Mouse (Mus musculus) hindbrain, embryonic 11.5 days (tissue): ENCODE data around the gene Plpp1. TPM values are rescaled to one million over a fixed set of nuclear protein-coding genes. Genes with fewer than 3 reads are reported as not detected.

Source experiments
- ATAC-seq: fragments of 200-750 bp; cut with Nextera tagmentation; 2 replicates; pipeline ENCODE4 v1.8.0; 2017; ENCODE audit warnings: mild to moderate bottlenecking, moderate TSS enrichment, moderate library complexity; ENCODE audit not compliant: low FRiP score
- DNase-seq: peaks from one replicate; pipeline ENCODE4 v3.0.0-alpha.2; 2015; ENCODE audit warnings: low spot score
- H3K27ac ChIP-seq: fragments of 300-500 bp; sonication (generic); 2 replicates; pipeline ENCODE4 v1.5.1; 2014; ENCODE audit warnings: mild to moderate bottlenecking, low read depth, low read length
- H3K27me3 ChIP-seq: fragments of 300-500 bp; sonication (generic); 2 replicates; pipeline ENCODE4 v1.6.1; 2014; ENCODE audit warnings: mild to moderate bottlenecking, low read length, moderate library complexity, mixed read lengths; ENCODE audit not compliant: control insufficient read depth, insufficient read depth
- H3K36me3 ChIP-seq: fragments of 300-500 bp; sonication (generic); 2 replicates; pipeline ENCODE4 v1.6.1; 2014; ENCODE audit warnings: mild to moderate bottlenecking, low read length, moderate library complexity, mixed read lengths; ENCODE audit not compliant: control insufficient read depth, insufficient read depth
- H3K4me1 ChIP-seq: fragments of 300-500 bp; sonication (generic); replicated peaks from 2 replicates; pipeline ENCODE4 v1.6.1; 2014; ENCODE audit warnings: low read length, mixed read lengths; ENCODE audit not compliant: control insufficient read depth, insufficient read depth
- H3K4me2 ChIP-seq: fragments of 300-500 bp; sonication (generic); replicated peaks from 2 replicates; pipeline ENCODE4 v1.6.1; 2014; ENCODE audit warnings: mild to moderate bottlenecking, low read depth, low read length
- H3K4me3 ChIP-seq: fragments of 300-500 bp; sonication (generic); 2 replicates; pipeline ENCODE4 v1.5.1; 2014; ENCODE audit warnings: low read depth, low read length
- H3K9ac ChIP-seq: fragments of 300-500 bp; sonication (generic); 2 replicates; pipeline ENCODE4 v1.6.1; 2014; ENCODE audit warnings: low read depth, low read length
- H3K9me3 ChIP-seq: fragments of 300-500 bp; sonication (generic); 2 replicates; pipeline ENCODE4 v1.6.1; 2016; ENCODE audit warnings: low read length; ENCODE audit not compliant: control insufficient read depth
- WGBS: fragments of 180-500 bp; shearing (Covaris S2); extraction: QIAGEN DNeasy Blood & Tissue Kit; methylation state at CpG from one replicate; pipeline ENCODE4 v1.1.7; 2014; 5-methylcytosine and 5-hydroxymethylcytosine counted together
- polyA plus RNA-seq: library from polyadenylated mRNA; unstranded; fragments of >200 nt; fragmentation: Nextera tagmentation; extraction: Ambion mirVana; gene quantifications from 2 replicates; pipeline ENCODE4 v1.2.1, GENCODE M21; 2014

Plpp1 gene
- polyA plus RNA-seq, 1 experiment from 2014 or later: 24.0 TPM

GRCm38 (mm10) chr13:112818125-112818524, 17.5 kb downstream of the Plpp1 start:
- H3K4me3 ChIP-seq: no peak overlapping the region
- WGBS: 93% methylated on average over 3 of the region's 3 CpGs
- H3K9me3 ChIP-seq: no peaks in the 10 kb centered on the region
- H3K27me3 ChIP-seq: no peaks in the 10 kb centered on the region
- H3K27ac ChIP-seq: no peak overlapping the region
- H3K36me3 ChIP-seq: no peaks in the 10 kb centered on the region
- no peak for DNase-seq
- H3K4me1 ChIP-seq: no peaks in the 10 kb centered on the region
- H3K9ac ChIP-seq: no peak overlapping the region
- ATAC-seq: no peak
- no peak overlapping the region for H3K4me2 ChIP-seq

- Histone ChIP-seq H3K27ac (no peak overlapping the region), H3K27me3 (no peaks in the 10 kb centered on the region), H3K9me3 (no peaks in the 10 kb centered on the region), H3K4me1 (no peaks in the 10 kb centered on the region), H3K9ac (no peak overlapping the region), H3K36me3 (no peaks in the 10 kb centered on the region), H3K4me2 (no peak overlapping the region), H3K4me3 (no peak overlapping the region)
- no peak for DNase-seq
- no peak for ATAC-seq
- WGBS: 65% methylated on average over 3 of the region's 3 CpGs
Observed at GRCm38 (mm10) chr13:112822413-112822812, 21.8 kb downstream of the Plpp1 start.

- no peak for DNase-seq
- H3K9me3 ChIP-seq: no peaks in the 10 kb centered on the region
- no peaks in the 10 kb centered on the region for H3K4me1 ChIP-seq
- H3K4me3 ChIP-seq: no peak overlapping the region
- no peaks in the 10 kb centered on the region for H3K36me3 ChIP-seq
- WGBS: 93% methylated on average over 6 of the region's 6 CpGs
- no peak overlapping the region for H3K27ac ChIP-seq
- ATAC-seq: no peak
- no peaks in the 10 kb centered on the region for H3K27me3 ChIP-seq
- H3K9ac ChIP-seq: no peak overlapping the region
- H3K4me2 ChIP-seq: no peak overlapping the region
Observed at GRCm38 (mm10) chr13:112823236-112823910, 22.8 kb downstream of the Plpp1 start.

- WGBS: 69% methylated on average over 8 of the region's 8 CpGs
Observed at GRCm38 (mm10) chr13:112823911-112824648, 23.5 kb downstream of the Plpp1 start.

GRCm38 (mm10) chr13:112825479-112825878, 24.9 kb downstream of the Plpp1 start:
- H3K4me3 ChIP-seq: no peak overlapping the region
- H3K27me3 ChIP-seq: no peaks in the 10 kb centered on the region
- 61% methylated on average over 6 of the region's 6 CpGs for WGBS
- H3K4me1 ChIP-seq: no peaks in the 10 kb centered on the region
- no peak overlapping the region for H3K27ac ChIP-seq
- H3K4me2 ChIP-seq: no peak overlapping the region
- H3K9me3 ChIP-seq: no peaks in the 10 kb centered on the region
- ATAC-seq: no peak
- H3K36me3 ChIP-seq: no peaks in the 10 kb centered on the region
- H3K9ac ChIP-seq: no peak overlapping the region
- DNase-seq: no peak

More at GRCm38 (mm10) chr13:112823911-112824648, 23.5 kb downstream of the Plpp1 start:
- Histone ChIP-seq H3K9me3 (no peaks in the 10 kb centered on the region), H3K27me3 (no peaks in the 10 kb centered on the region), H3K9ac (no peak overlapping the region), H3K4me3 (no peak overlapping the region), H3K27ac (no peak overlapping the region), H3K4me1 (no peaks in the 10 kb centered on the region), H3K4me2 (no peak overlapping the region), H3K36me3 (no peaks in the 10 kb centered on the region)
- no peak for DNase-seq
- no peak for ATAC-seq

GRCm38 (mm10) chr13:112829619-112830018, 29.0 kb downstream of the Plpp1 start:
- ATAC-seq (no peak), DNase-seq (no peak)
- 94% methylated on average over 2 of the region's 2 CpGs for whole genome bisulfite sequencing

GRCm38 (mm10) chr13:112832589-112832988, 32.0 kb downstream of the Plpp1 start:
- WGBS: 36% methylated on average over 2 of the region's 2 CpGs
- H3K4me1 ChIP-seq: no peaks in the 10 kb centered on the region; the same call in 1 of the 2 replicates
- no peak overlapping the region for H3K9ac ChIP-seq
- no peak overlapping the region for H3K27ac ChIP-seq
- H3K9me3 ChIP-seq: no peaks in the 10 kb centered on the region
- H3K4me3 ChIP-seq: no peak overlapping the region
- no peak for DNase-seq
- no peak for ATAC-seq
- no peaks in the 10 kb centered on the region for H3K27me3 ChIP-seq
- H3K4me2 ChIP-seq: no peak overlapping the region
- H3K36me3 ChIP-seq: no peaks in the 10 kb centered on the region

More at GRCm38 (mm10) chr13:112829619-112830018, 29.0 kb downstream of the Plpp1 start:
- no peak overlapping the region for H3K9ac ChIP-seq
- H3K9me3 ChIP-seq: no peaks in the 10 kb centered on the region
- no peak overlapping the region for H3K4me2 ChIP-seq
- H3K36me3 ChIP-seq: no peaks in the 10 kb centered on the region
- H3K27me3 ChIP-seq: no peaks in the 10 kb centered on the region
- H3K27ac ChIP-seq: no peak overlapping the region
- no peaks in the 10 kb centered on the region for H3K4me1 ChIP-seq
- no peak overlapping the region for H3K4me3 ChIP-seq

- Histone ChIP-seq H3K27me3 (no peaks in the 10 kb centered on the region), H3K4me3 (no peak overlapping the region), H3K9ac (no peak overlapping the region), H3K27ac (no peak overlapping the region), H3K9me3 (no peaks in the 10 kb centered on the region), H3K4me1 (no peaks in the 10 kb centered on the region; the same call in 1 of the 2 replicates), H3K4me2 (no peak overlapping the region), H3K36me3 (no peaks in the 10 kb centered on the region)
- DNase-seq: no peak
- whole genome bisulfite sequencing: 56% methylated on average over 20 of the region's 20 CpGs
- ATAC-seq: no peak
Observed at GRCm38 (mm10) chr13:112833253-112833894, 32.8 kb downstream of the Plpp1 start.
